Mouse (Mus musculus) cerebellum, adult 2 months (tissue): Measurements from ENCODE around the gene Ugt1a8.
"Not testable (repeated sequence)": the region's sequence is repeated elsewhere in the genome, so short reads cannot be mapped to it uniquely, and the experiment has no call there.

Source experiments
- CTCF ChIP-seq: fragments of 200-500 bp; IDR thresholded peaks from 2 replicates; pipeline ENCODE4 v1.5.1; 2011; ENCODE audit warnings: low read depth, mild to moderate bottlenecking, control low read depth, low read length, moderate library complexity, borderline replicate concordance; ENCODE audit not compliant: insufficient read depth
- POLR2A ChIP-seq: fragments of 200-500 bp; IDR thresholded peaks from 2 replicates; pipeline ENCODE4 v1.6.1; 2011; ENCODE audit warnings: low read length, control low read depth, borderline replicate concordance; ENCODE audit not compliant: insufficient read depth

GRCm38 (mm10) chr1:88121521-88121920, 33.9 kb downstream of the Ugt1a8 start:
- TF ChIP-seq CTCF, POLR2A: not testable (repeated sequence)
